Mouse (Mus musculus) liver, embryonic 14.5 days (tissue): ENCODE measurements at regions not wholly inside any gene's neighbourhood (a gene's known extent, or its start where the extent isn't known, plus 50 kb on each side); places are given as distances from the start of the nearest gene placed in this dataset.

Experiments used
- ATAC-seq: fragments of 200-750 bp; cut with Nextera tagmentation; 2 replicates; pipeline ENCODE4 v1.8.0; 2017; ENCODE audit warnings: moderate number of reproducible peaks, mild to moderate bottlenecking, moderate library complexity; ENCODE audit not compliant: insufficient read depth
- DNase-seq, 3 experiments: peaks; one replicate each; pipeline ENCODE4 v3.0.0-alpha.2; 2012 to 2013; ENCODE audit warnings: low read depth in 3 of 3, low spot score in 3 of 3
- H3K27ac ChIP-seq: fragments of 300-500 bp; sonication (generic); 2 replicates; pipeline ENCODE4 v1.5.1; 2014; ENCODE audit warnings: moderate library complexity, mild to moderate bottlenecking, control low read depth, inconsistent platforms
- H3K27me3 ChIP-seq: fragments of 300-500 bp; sonication (generic); 2 replicates; pipeline ENCODE4 v1.6.1; 2014; ENCODE audit warnings: mild to moderate bottlenecking, low read length, moderate library complexity; ENCODE audit not compliant: control insufficient read depth, insufficient read depth
- H3K36me3 ChIP-seq: fragments of 300-500 bp; sonication (generic); replicated peaks from 2 replicates; pipeline ENCODE4 v1.6.1; 2014; ENCODE audit warnings: low read depth; ENCODE audit not compliant: control insufficient read depth, insufficient read depth
- H3K4me1 ChIP-seq, 2 experiments: fragments of 200-500 bp in 1 of 2; fragments of 300-500 bp in 1 of 2; sonication (generic) in 1 of 2; replicated peaks; 2 replicates each; pipeline ENCODE4 v1.6.1; 2012 to 2014; ENCODE audit warnings: antibody characterized with exemption in 1 of 2, inconsistent platforms in 1 of 2, low read length in 1 of 2; ENCODE audit not compliant: control insufficient read depth in 2 of 2, insufficient read depth in 2 of 2
- H3K4me2 ChIP-seq: fragments of 300-500 bp; sonication (generic); 2 replicates; pipeline ENCODE4 v1.6.1; 2014; ENCODE audit warnings: low read depth, mild to moderate bottlenecking, control low read depth, moderate library complexity
- H3K4me3 ChIP-seq, 2 experiments: fragments of 200-500 bp in 1 of 2; fragments of 300-500 bp in 1 of 2; sonication (generic) in 1 of 2; 2 replicates each; pipeline ENCODE4 v1.5.1; 2012 to 2014; ENCODE audit warnings: low read depth in 2 of 2, low read length in 2 of 2, mild to moderate bottlenecking in 2 of 2, control low read depth in 1 of 2, inconsistent platforms in 1 of 2, moderate library complexity in 1 of 2; ENCODE audit not compliant: insufficient read depth in 1 of 2
- H3K9ac ChIP-seq: fragments of 300-500 bp; sonication (generic); replicated peaks from 2 replicates; pipeline ENCODE4 v1.6.1; 2014; ENCODE audit warnings: mild to moderate bottlenecking, control low read depth, moderate library complexity
- H3K9me3 ChIP-seq: fragments of 300-500 bp; sonication (generic); 2 replicates; pipeline ENCODE4 v1.6.1; 2016; ENCODE audit warnings: low read length, mixed read lengths; ENCODE audit not compliant: control insufficient read depth
- CTCF ChIP-seq: IDR thresholded peaks from 2 replicates; pipeline ENCODE4 v1.5.1; 2016; ENCODE audit warnings: antibody characterized with exemption, low read depth, control low read depth
- EP300 ChIP-seq: IDR thresholded peaks from 2 replicates; pipeline ENCODE4 v1.6.1; 2016; ENCODE audit warnings: antibody characterized with exemption, low read depth
- whole genome bisulfite sequencing: fragments of 180-500 bp; shearing (Covaris S2); extraction: QIAGEN DNeasy Blood & Tissue Kit; methylation state at CpG from one replicate; pipeline ENCODE4 v1.1.7; 2014; ENCODE audit not compliant: insufficient replicate concordance; 5-methylcytosine and 5-hydroxymethylcytosine counted together

GRCm38 (mm10) chr3:144335237-144335636, 130.2 kb upstream of the Lmo4 start:
- H3K9me3 ChIP-seq, result no peaks in the 10 kb centered on the region
- H3K36me3 ChIP-seq, result no peaks in the 10 kb centered on the region
- no peaks in the 10 kb centered on the region for H3K27me3 ChIP-seq
- 54% methylated on average over 3 of the region's 3 CpGs for WGBS
- H3K4me3 ChIP-seq, result no peak overlapping the region
- TF ChIP-seq CTCF (no peak), EP300 (no peak)
- H3K27ac ChIP-seq, result no peak overlapping the region
- H3K9ac ChIP-seq, result no peak overlapping the region
- DNase-seq (no peak), ATAC-seq (no peak)
- H3K4me2 ChIP-seq, result no peak overlapping the region
- H3K4me1 ChIP-seq, result no peaks in the 10 kb centered on the region

DNA sequence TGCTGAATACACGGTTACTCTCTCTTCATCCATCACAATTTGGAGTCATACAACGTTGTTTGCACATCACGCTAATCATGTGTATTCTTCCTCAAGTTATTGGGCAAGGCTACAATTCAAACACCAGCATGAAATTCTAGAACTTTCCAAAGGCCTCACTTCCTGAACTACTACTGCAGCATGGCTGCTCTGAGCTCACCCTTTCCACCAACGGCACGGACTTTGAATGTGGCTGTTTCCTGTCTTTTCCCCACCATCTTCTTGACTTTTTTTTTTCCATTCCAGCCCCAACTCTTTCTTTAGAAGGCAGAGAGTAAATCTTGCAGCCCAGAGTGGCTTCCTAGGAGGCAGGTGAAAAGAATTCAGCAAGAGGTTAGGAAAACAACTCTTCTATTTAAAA, 129.2 kb upstream of the Lmo4 start:
- H3K4me3 ChIP-seq, result no peak overlapping the region
- DNase-seq (no peak), ATAC-seq (no peak)
- H3K27me3 ChIP-seq, result no peaks in the 10 kb centered on the region
- no peak overlapping the region for H3K27ac ChIP-seq
- H3K9me3 ChIP-seq, result no peaks in the 10 kb centered on the region
- H3K4me2 ChIP-seq, result no peak overlapping the region
- no peaks in the 10 kb centered on the region for H3K36me3 ChIP-seq
- no peak for TF ChIP-seq CTCF
- no peak for TF ChIP-seq EP300
- H3K9ac ChIP-seq, result no peak overlapping the region
- no peaks in the 10 kb centered on the region for H3K4me1 ChIP-seq
- 63% methylated on average over 5 of the region's 5 CpGs for WGBS

- 31% methylated on average over 5 of the region's 5 CpGs for WGBS
- Histone ChIP-seq H3K27me3 (no peaks in the 10 kb centered on the region), H3K4me2 (no peak overlapping the region), H3K36me3 (no peaks in the 10 kb centered on the region), H3K4me1 (no peaks in the 10 kb centered on the region), H3K4me3 (no peak overlapping the region), H3K9ac (no peak overlapping the region), H3K27ac (no peak overlapping the region), H3K9me3 (no peaks in the 10 kb centered on the region)
- DNase-seq (no peak), ATAC-seq (no peak)
- TF ChIP-seq CTCF (no peak), EP300 (no peak)
Measured at GRCm38 (mm10) chr3:144332353-144332752, 127.3 kb upstream of the Lmo4 start.

DNA sequence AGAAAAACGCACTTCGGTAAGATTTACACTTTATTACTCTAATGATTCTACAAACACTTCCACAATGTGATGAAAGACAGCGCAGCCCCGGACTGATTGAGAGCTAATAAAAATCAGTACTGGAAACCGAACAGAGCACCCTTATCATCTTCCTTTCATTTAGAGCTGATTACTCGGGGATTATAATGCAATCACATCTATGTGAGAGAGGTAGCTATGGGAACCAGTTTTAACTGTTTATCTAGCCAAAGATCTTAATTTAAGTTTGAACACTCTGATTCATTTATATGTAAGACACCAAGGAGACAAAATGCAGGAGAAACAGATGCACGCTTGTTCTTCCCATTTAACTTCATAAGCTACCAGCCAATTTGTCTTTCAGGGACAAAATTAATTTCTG, 124.1 kb upstream of the Lmo4 start:
- Histone ChIP-seq H3K9me3 (no peaks in the 10 kb centered on the region), H3K27me3 (no peaks in the 10 kb centered on the region), H3K36me3 (no peaks in the 10 kb centered on the region), H3K4me2 (no peak overlapping the region), H3K9ac (no peak overlapping the region), H3K4me1 (no peaks in the 10 kb centered on the region), H3K27ac (no peak overlapping the region), H3K4me3 (no peak overlapping the region)
- WGBS, result 70% methylated on average over 7 of the region's 7 CpGs
- DNase-seq (no peak), ATAC-seq (no peak)
- no peak for TF ChIP-seq EP300
- TF ChIP-seq CTCF, result no peak

DNA sequence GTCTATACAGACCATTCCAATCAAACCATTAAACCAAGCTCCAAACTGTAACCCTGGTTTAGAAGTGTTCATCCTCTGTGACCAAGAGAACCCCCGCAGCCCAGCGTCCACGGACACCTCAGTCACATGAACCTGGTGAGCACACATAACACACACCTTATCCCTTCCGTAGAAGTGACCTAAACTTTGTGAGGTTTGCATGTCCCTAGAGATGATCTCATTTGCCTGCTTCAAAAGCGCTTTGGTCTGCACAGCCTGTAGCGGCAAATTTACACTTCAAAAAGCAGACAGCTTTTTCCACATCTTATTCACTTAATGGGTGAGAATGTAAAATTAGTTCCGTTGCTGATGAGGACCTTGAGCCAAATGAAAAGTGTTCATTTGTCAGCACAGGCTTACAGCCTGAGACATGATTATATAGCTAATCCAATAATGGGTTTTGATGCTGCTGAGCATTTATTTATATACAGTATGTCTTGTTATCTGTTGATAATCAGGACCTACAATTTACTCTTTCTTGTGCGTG, 122.3 kb upstream of the Lmo4 start:
- Histone ChIP-seq H3K4me3 (no peak overlapping the region), H3K4me1 (no peaks in the 10 kb centered on the region), H3K9ac (no peak overlapping the region), H3K36me3 (no peaks in the 10 kb centered on the region), H3K27me3 (no peaks in the 10 kb centered on the region), H3K27ac (no peak overlapping the region), H3K9me3 (no peaks in the 10 kb centered on the region), H3K4me2 (no peak overlapping the region)
- ATAC-seq, result no peak
- WGBS, result 85% methylated on average over 8 of the region's 8 CpGs
- DNase-seq, result no peak
- TF ChIP-seq EP300 (no peak), CTCF (no peak)
